Mouse (Mus musculus) ES-E14 (cell line): ENCODE data around the gene Nagpa.

Experiments
- CHD2 ChIP-seq: IDR thresholded peaks from 2 replicates; pipeline ENCODE4 v1.6.1; 2014; ENCODE audit warnings: mild to moderate bottlenecking, low read depth, low read length, inconsistent platforms
- HCFC1 ChIP-seq: IDR thresholded peaks from 2 replicates; pipeline ENCODE4 v1.6.1; 2012; ENCODE audit warnings: low read length, inconsistent platforms, borderline replicate concordance; ENCODE audit not compliant: insufficient read depth
- MAFK ChIP-seq: IDR thresholded peaks from 2 replicates; pipeline ENCODE4 v1.6.1; 2014; ENCODE audit warnings: mild to moderate bottlenecking, low read depth, low read length, inconsistent platforms; ENCODE audit not compliant: insufficient read depth
- ZNF384 ChIP-seq: IDR thresholded peaks from 2 replicates; pipeline ENCODE4 v1.6.1; 2012; ENCODE audit warnings: low read depth, low read length, inconsistent platforms

- no peak for TF ChIP-seq HCFC1
- TF ChIP-seq ZNF384 = no peak
- peak; percentile 58; the same call in 1 of the 2 replicates for TF ChIP-seq MAFK
- no peak for TF ChIP-seq CHD2
These were observed 47.1 kb upstream of the Nagpa start for GRCm38 (mm10) chr16:5250891-5251290.
